Mouse (Mus musculus): ENCODE measurements at regions not wholly inside any gene's neighbourhood (a gene's known extent, or its start where the extent isn't known, plus 50 kb on each side); places are given as distances from the start of the nearest gene placed in this dataset.
A peak's percentile ranks its signal among the peaks of the same experiment; 100 is the strongest.

- DNase-seq (ENCODE audit: low read depth, low spot score), result no peak
These were observed 268.2 kb upstream of the Klf3 start for GRCm38 (mm10) chr5:64534947-64535346.

- DNase-seq (ENCODE audit: low read depth, low spot score), result no peak
These were observed 267.6 kb upstream of the Klf3 start for GRCm38 (mm10) chr5:64535546-64535945.

GRCm38 (mm10) chr5:64536393-64537112, 266.6 kb upstream of the Klf3 start:
- no peak for DNase-seq (ENCODE audit: low read depth, low spot score)

- no peak for DNase-seq (ENCODE audit: low read depth, low spot score)
These were observed 265.9 kb upstream of the Klf3 start for GRCm38 (mm10) chr5:64537113-64537780.

GRCm38 (mm10) chr5:64541765-64542164, 261.4 kb upstream of the Klf3 start:
- DNase-seq (ENCODE audit: low read depth, low spot score), result no peak

GRCm38 (mm10) chr5:64555931-64556330, 247.3 kb upstream of the Klf3 start:
- no peak for DNase-seq (ENCODE audit: low read depth, low spot score)

- no peak for DNase-seq (ENCODE audit: low read depth, low spot score)
These were observed 236.5 kb upstream of the Klf3 start for GRCm38 (mm10) chr5:64566451-64567390.

GRCm38 (mm10) chr5:64567813-64568212, 235.4 kb upstream of the Klf3 start:
- DNase-seq (ENCODE audit: low read depth, low spot score), result peak; percentile 23

- DNase-seq (ENCODE audit: low read depth, low spot score), result no peak
These were observed 234.9 kb upstream of the Klf3 start for GRCm38 (mm10) chr5:64568294-64568693.

GRCm38 (mm10) chr5:64574386-64574785, 228.8 kb upstream of the Klf3 start:
- DNase-seq (ENCODE audit: low read depth, low spot score), result no peak

GRCm38 (mm10) chr5:64575896-64576295, 227.3 kb upstream of the Klf3 start:
- DNase-seq (ENCODE audit: low read depth, low spot score), result no peak

GRCm38 (mm10) chr5:64576426-64577262, 226.5 kb upstream of the Klf3 start:
- DNase-seq (ENCODE audit: low read depth, low spot score), result no peak

- no peak for DNase-seq (ENCODE audit: low read depth, low spot score)
These were observed 225.8 kb upstream of the Klf3 start for GRCm38 (mm10) chr5:64577424-64577823.

GRCm38 (mm10) chr5:64578536-64578935, 224.7 kb upstream of the Klf3 start:
- no peak for DNase-seq (ENCODE audit: low read depth, low spot score)

GRCm38 (mm10) chr5:64579086-64579485, 224.1 kb upstream of the Klf3 start:
- DNase-seq (ENCODE audit: low read depth, low spot score), result no peak

- DNase-seq (ENCODE audit: low read depth, low spot score), result no peak
These were observed 223.5 kb upstream of the Klf3 start for GRCm38 (mm10) chr5:64579494-64580339.

- no peak for DNase-seq (ENCODE audit: low read depth, low spot score)
These were observed 222.9 kb upstream of the Klf3 start for GRCm38 (mm10) chr5:64580340-64580723.

GRCm38 (mm10) chr5:64580786-64581445, 222.3 kb upstream of the Klf3 start:
- peak; percentile 15 for DNase-seq (ENCODE audit: low read depth, low spot score)

- no peak for DNase-seq (ENCODE audit: low read depth, low spot score)
These were observed 221.7 kb upstream of the Klf3 start for GRCm38 (mm10) chr5:64581461-64581860.

- DNase-seq (ENCODE audit: low read depth, low spot score), result no peak
These were observed 221.2 kb upstream of the Klf3 start for GRCm38 (mm10) chr5:64582031-64582430.
